Mouse (Mus musculus): ENCODE measurements at regions not wholly inside any gene's neighbourhood (a gene's known extent, or its start where the extent isn't known, plus 50 kb on each side); places are given as distances from the start of the nearest gene placed in this dataset.

- Histone ChIP-seq H3K9me3 (no peaks in the 10 kb centered on the region), H3K4me2 (no peak overlapping the region), H3K36me3 (no peaks in the 10 kb centered on the region), H3K9ac (no peak overlapping the region), H3K4me1 (peaks cover 12% of the 10 kb centered on the region), H3K27me3 (replicated peaks) (peaks cover 26% of the 10 kb centered on the region; the same call in 1 of the 2 replicates), H3K27ac (replicated peaks) (no peak overlapping the region), H3K4me3 (no peak overlapping the region)
- WGBS: 82% methylated on average over 11 of the region's 11 CpGs
- no peak for ATAC-seq (ENCODE audit: extremely low read depth, insufficient number of reproducible peaks, low FRiP score, low TSS enrichment)
Observed at GRCm38 (mm10) chr4:134990651-134991050, 60.0 kb downstream of the Syf2 start.

DNA sequence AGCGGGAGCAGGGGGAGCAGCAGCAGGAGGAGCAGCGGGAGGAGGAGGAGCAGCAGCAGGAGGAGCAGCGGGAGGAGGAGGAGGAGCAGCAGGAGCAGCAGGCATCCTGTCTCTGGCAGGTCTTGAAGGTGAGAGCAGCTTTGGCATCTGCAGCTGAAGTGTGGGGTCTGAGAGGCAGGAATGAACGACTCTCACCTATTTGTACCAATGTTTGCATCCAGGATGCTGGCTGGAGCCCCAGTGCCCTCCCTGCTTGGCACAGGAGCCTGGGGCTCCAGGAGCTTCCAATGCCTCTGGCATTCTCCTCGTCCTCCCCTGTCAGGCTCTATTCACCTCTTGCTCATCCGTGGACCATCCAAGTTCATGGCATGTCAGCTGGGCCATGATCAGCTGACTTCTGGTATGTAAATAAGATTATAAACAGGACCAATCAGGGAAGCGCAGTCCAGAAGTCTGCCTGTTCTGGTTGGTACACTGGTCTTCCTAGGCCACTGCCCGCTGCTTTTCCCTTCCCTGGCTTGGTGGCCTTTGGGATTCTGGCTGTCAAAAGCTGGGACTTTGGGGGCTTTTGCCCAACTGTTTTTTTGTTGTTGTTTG, 62.9 kb downstream of the Syf2 start:
- ATAC-seq (ENCODE audit: extremely low read depth, insufficient number of reproducible peaks, low FRiP score, low TSS enrichment): no peak
- no peak overlapping the region for H3K9ac ChIP-seq
- no peak overlapping the region for H3K27ac ChIP-seq (replicated peaks)
- no peak overlapping the region for H3K4me2 ChIP-seq
- peaks cover 7% of the 10 kb centered on the region for H3K4me1 ChIP-seq
- H3K36me3 ChIP-seq: no peaks in the 10 kb centered on the region
- H3K9me3 ChIP-seq: no peaks in the 10 kb centered on the region
- H3K27me3 ChIP-seq (replicated peaks): peaks cover 24% of the 10 kb centered on the region; the same call in 1 of the 2 replicates
- no peak overlapping the region for H3K4me3 ChIP-seq
- 57% methylated on average over 8 of the region's 8 CpGs for WGBS

DNA sequence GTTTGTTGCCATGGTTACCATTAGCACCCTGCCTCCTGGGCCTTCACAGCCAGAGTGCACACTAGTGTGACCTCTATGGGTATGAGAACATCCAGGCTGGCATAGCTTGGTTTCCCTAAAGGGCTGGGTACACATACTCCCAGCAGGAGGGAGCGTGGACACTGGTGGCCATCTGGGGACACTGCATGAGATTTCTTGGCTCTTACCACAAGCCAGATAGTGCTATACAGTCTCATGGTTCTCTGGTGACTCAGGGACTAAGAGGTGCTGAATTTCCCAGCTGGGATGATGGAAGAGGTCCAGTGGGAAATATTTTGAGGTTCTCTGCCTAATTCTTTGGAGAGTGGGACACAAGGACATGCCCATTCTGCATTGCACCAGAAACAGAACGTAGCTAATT, 63.5 kb downstream of the Syf2 start:
- ATAC-seq (ENCODE audit: extremely low read depth, insufficient number of reproducible peaks, low FRiP score, low TSS enrichment): no peak

GRCm38 (mm10) chr4:134994648-134995047, 64.0 kb downstream of the Syf2 start:
- WGBS: 80% methylated on average over 6 of the region's 6 CpGs
- H3K4me1 ChIP-seq: peaks cover 13% of the 10 kb centered on the region
- H3K9ac ChIP-seq: no peak overlapping the region
- no peak for ATAC-seq (ENCODE audit: extremely low read depth, insufficient number of reproducible peaks, low FRiP score, low TSS enrichment)
- H3K4me3 ChIP-seq: no peak overlapping the region
- H3K27me3 ChIP-seq (replicated peaks): peaks cover 21% of the 10 kb centered on the region; the same call in 1 of the 2 replicates
- H3K27ac ChIP-seq (replicated peaks): no peak overlapping the region
- H3K36me3 ChIP-seq: no peaks in the 10 kb centered on the region
- H3K4me2 ChIP-seq: no peak overlapping the region
- H3K9me3 ChIP-seq: no peaks in the 10 kb centered on the region

More for the DNA sequence above, 63.5 kb downstream of the Syf2 start:
- Histone ChIP-seq H3K9ac (no peak overlapping the region), H3K9me3 (no peaks in the 10 kb centered on the region), H3K4me1 (peaks cover 9% of the 10 kb centered on the region), H3K4me2 (no peak overlapping the region), H3K27ac (replicated peaks) (no peak overlapping the region), H3K36me3 (no peaks in the 10 kb centered on the region), H3K4me3 (no peak overlapping the region), H3K27me3 (replicated peaks) (peaks cover 24% of the 10 kb centered on the region; the same call in 1 of the 2 replicates)
- 67% methylated on average over 2 of the region's 2 CpGs for WGBS

- ATAC-seq (ENCODE audit: extremely low read depth, insufficient number of reproducible peaks, low FRiP score, low TSS enrichment): no peak
- H3K4me1 ChIP-seq: peaks cover 13% of the 10 kb centered on the region
- no peak overlapping the region for H3K4me3 ChIP-seq
- no peaks in the 10 kb centered on the region for H3K9me3 ChIP-seq
- no peak overlapping the region for H3K27ac ChIP-seq (replicated peaks)
- no peak overlapping the region for H3K9ac ChIP-seq
- no peaks in the 10 kb centered on the region for H3K36me3 ChIP-seq
- 51% methylated on average over 13 of the region's 13 CpGs for WGBS
- H3K27me3 ChIP-seq (replicated peaks): peaks cover 17% of the 10 kb centered on the region; the same call in 1 of the 2 replicates
- no peak overlapping the region for H3K4me2 ChIP-seq
Observed at GRCm38 (mm10) chr4:134995052-134995451, 64.4 kb downstream of the Syf2 start.

DNA sequence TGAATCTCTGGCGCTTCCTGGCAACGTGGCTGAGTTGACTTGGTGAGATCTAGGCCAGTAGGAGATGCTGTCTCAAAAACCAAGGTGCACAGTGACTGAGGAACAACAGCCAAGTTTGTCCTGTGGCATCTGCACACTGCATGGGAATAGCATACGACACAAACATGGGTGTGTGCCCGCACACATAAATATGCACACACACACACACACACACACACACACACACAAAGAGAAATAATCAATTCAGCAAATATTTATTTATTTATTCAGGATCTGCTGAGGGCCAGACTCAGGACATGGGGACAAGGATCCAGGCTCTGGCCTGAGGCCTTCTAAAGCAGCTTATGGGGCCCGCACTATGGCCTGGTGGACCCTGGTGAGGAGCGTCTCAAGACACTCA, 65.4 kb downstream of the Syf2 start:
- no peak overlapping the region for H3K4me3 ChIP-seq
- H3K27me3 ChIP-seq (replicated peaks): peaks cover 17% of the 10 kb centered on the region; the same call in 1 of the 2 replicates
- no peaks in the 10 kb centered on the region for H3K36me3 ChIP-seq
- WGBS: 86% methylated on average over 6 of the region's 6 CpGs
- no peak overlapping the region for H3K4me2 ChIP-seq
- no peaks in the 10 kb centered on the region for H3K9me3 ChIP-seq
- peaks cover 13% of the 10 kb centered on the region for H3K4me1 ChIP-seq
- ATAC-seq (ENCODE audit: extremely low read depth, insufficient number of reproducible peaks, low FRiP score, low TSS enrichment): no peak
- no peak overlapping the region for H3K27ac ChIP-seq (replicated peaks)
- no peak overlapping the region for H3K9ac ChIP-seq

GRCm38 (mm10) chr4:134997461-134998434, 67.0 kb downstream of the Syf2 start:
- Histone ChIP-seq H3K4me3 (no peak overlapping the region), H3K36me3 (no peaks in the 10 kb centered on the region), H3K27me3 (replicated peaks) (peaks cover 9% of the 10 kb centered on the region; the same call in 1 of the 2 replicates), H3K27ac (replicated peaks) (no peak overlapping the region), H3K4me2 (no peak overlapping the region), H3K4me1 (peaks cover 24% of the 10 kb centered on the region), H3K9ac (no peak overlapping the region), H3K9me3 (no peaks in the 10 kb centered on the region)
- ATAC-seq (ENCODE audit: extremely low read depth, insufficient number of reproducible peaks, low FRiP score, low TSS enrichment): no peak
- 84% methylated on average over 26 of the region's 26 CpGs for WGBS

DNA sequence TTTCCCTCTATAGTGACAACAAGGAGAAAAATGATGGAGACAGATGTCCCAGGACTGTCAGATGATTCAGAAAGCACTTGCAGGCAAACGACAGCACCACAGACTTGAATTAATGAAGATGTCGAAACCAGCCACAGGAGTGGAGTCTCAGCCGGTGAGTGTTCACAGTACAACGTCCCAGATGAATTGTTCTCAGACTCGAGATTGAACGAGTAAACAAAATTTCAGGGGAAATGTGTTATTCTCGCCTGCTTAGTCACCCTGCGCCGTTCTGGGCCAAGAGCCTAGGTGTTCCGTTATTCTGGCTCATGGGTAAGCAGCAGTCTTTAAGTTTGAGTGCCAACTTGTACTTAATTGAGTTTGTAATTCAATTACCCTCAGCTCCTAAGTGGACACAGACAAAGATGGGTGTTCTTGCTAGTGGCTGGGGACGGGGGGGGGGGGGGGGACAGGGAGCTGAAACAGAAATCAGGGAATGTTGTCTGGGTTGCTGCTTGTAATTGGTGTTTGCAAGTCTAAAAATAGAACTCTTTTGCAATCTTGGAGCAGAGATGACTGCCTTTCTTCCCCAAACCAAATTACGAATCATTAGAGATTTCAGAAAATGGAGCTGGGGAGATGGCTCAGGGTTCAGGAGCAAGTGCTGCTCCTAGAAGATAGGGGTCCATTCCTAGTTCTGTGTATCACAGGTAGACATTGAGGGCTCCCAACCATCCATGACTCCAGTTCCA, 68.4 kb downstream of the Syf2 start:
- no peak overlapping the region for H3K27ac ChIP-seq (replicated peaks)
- no peak overlapping the region for H3K4me2 ChIP-seq
- no peak overlapping the region for H3K4me3 ChIP-seq
- peaks cover 26% of the 10 kb centered on the region for H3K4me1 ChIP-seq
- no peaks in the 10 kb centered on the region for H3K27me3 ChIP-seq (replicated peaks)
- no peak overlapping the region for H3K9ac ChIP-seq
- no peak for ATAC-seq (ENCODE audit: extremely low read depth, insufficient number of reproducible peaks, low FRiP score, low TSS enrichment)
- no peaks in the 10 kb centered on the region for H3K36me3 ChIP-seq
- H3K9me3 ChIP-seq: no peaks in the 10 kb centered on the region
- 61% methylated on average over 12 of the region's 12 CpGs for WGBS

- Histone ChIP-seq H3K4me3 (no peak overlapping the region), H3K4me1 (peaks cover 19% of the 10 kb centered on the region), H3K9me3 (no peaks in the 10 kb centered on the region), H3K36me3 (no peaks in the 10 kb centered on the region), H3K9ac (no peak overlapping the region), H3K4me2 (peak overlapping the region; percentile 34), H3K27ac (replicated peaks) (peak overlapping the region; percentile 53), H3K27me3 (replicated peaks) (no peaks in the 10 kb centered on the region)
- 35% methylated on average over 16 of the region's 16 CpGs for WGBS
- ATAC-seq (ENCODE audit: extremely low read depth, insufficient number of reproducible peaks, low FRiP score, low TSS enrichment): no peak
Observed at GRCm38 (mm10) chr4:135002091-135002925, 71.6 kb downstream of the Syf2 start.

DNA sequence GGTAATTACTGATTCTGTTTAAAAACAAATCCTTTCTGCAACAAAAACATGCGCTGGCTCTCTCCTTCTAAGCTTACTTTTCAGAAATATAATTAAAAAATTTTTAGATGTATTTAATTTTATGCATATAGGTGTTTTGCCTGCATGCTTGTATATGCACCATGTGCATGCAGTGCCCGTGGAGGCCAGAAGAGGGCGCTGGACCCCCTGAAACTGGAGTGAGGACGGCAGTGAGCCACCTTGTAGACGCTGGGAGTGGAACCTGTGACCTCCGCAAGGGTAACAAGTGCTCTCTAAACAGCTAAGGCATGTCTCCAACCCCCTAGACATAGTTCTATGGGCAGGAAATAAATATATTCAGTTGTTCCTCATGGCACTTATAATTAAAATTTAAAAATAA, 80.7 kb downstream of the Syf2 start:
- 0 out of 2 replicates have a peak, but pooled peaks cover 9% of the 10 kb centered on the region for H3K9me3 ChIP-seq
- H3K9ac ChIP-seq: no peak overlapping the region
- no peak for ATAC-seq (ENCODE audit: extremely low read depth, insufficient number of reproducible peaks, low FRiP score, low TSS enrichment)
- no peak overlapping the region for H3K27ac ChIP-seq (replicated peaks)
- H3K36me3 ChIP-seq: no peaks in the 10 kb centered on the region
- peaks cover 29% of the 10 kb centered on the region for H3K27me3 ChIP-seq (replicated peaks)
- 67% methylated on average over 6 of the region's 6 CpGs for WGBS
- no peaks in the 10 kb centered on the region for H3K4me1 ChIP-seq
- no peak overlapping the region for H3K4me3 ChIP-seq
- H3K4me2 ChIP-seq: no peak overlapping the region
